Mouse (Mus musculus) lung, postnatal 10 days (tissue): Measurements from ENCODE around the gene Bach2.

ENCODE experiments used
- DNase-seq: peaks from one replicate; pipeline ENCODE4 v3.0.0; 2021

Bach2 gene

DNA sequence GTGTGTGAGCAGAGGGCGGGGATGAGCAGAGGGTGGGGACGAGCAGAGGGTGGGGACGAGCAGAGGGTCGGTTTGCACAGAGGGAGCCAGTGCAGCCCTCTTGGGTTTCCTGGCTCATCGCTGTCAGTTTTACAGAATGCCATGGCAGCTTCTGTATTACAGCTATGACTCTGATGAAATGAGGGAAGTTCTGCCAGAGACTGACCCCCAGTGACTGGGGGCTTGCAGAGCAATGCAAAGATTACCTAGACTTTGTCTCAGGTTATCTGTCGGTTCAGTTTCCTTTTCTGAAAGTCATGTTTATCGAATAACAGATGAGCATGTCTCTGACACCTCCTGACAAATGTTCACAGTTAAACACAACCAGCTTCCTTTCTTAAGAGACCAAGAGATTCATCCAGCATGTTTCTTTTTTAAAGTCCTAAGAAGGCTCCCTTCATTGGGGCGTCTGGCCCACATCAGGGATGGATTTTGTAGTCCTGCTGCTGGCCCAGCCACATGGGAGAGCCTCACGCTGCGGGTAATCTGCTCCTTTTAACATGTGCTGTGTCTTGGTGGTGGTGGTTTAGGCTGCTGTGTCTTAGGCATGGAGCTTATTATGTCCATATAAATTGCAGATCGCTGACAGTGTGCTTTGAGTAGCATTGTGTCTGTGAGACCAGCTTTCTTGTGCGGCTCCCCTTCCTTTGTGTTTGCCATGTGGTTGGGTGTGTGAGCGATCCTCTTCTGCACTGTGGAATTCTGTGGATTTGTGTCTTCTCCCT, 126.7 kb downstream of the Bach2 start:
- no peak for DNase-seq

DNA sequence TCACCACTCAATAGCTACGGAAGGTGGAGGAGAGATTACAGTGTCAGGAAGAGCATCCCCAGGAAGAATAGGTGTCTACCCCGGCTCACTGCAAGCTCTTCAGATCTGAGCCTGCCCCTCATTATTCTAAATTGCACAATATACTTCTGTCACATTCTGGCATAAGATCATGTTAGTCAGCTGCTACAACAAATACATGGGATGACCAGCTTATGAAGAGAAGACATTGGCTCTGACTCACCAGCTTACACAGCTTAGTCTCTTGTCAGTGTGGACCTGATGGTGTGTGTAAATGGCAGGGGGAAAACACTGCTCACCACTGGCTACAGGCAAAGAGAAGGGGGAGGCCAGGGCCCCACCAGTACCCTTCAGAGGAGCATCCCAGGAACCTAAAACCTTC, 127.6 kb downstream of the Bach2 start:
- no peak for DNase-seq

DNA sequence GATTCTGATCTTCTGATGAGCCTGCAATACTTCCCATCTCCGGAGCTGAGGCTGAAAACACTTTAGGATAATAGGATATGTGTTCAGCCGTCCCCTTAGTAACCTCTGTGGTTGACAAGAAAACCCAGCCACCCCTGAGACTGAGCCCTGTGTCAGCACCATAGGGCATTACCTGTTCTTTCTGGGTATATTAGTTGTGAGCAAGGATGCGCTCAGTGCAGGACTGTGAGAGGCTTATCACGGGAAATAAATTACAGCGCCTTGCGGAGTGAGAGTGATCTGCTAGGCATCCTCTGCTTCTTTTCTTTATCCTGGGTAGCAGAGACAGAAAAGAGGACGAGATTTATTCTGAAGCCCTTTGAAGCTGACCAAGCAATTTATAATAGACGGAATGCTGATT, 129.7 kb downstream of the Bach2 start:
- DNase-seq, result no peak

GRCm38 (mm10) chr4:32373085-32373484, 134.5 kb downstream of the Bach2 start:
- no peak for DNase-seq

GRCm38 (mm10) chr4:32373527-32373926, 134.9 kb downstream of the Bach2 start:
- DNase-seq, result no peak

DNA sequence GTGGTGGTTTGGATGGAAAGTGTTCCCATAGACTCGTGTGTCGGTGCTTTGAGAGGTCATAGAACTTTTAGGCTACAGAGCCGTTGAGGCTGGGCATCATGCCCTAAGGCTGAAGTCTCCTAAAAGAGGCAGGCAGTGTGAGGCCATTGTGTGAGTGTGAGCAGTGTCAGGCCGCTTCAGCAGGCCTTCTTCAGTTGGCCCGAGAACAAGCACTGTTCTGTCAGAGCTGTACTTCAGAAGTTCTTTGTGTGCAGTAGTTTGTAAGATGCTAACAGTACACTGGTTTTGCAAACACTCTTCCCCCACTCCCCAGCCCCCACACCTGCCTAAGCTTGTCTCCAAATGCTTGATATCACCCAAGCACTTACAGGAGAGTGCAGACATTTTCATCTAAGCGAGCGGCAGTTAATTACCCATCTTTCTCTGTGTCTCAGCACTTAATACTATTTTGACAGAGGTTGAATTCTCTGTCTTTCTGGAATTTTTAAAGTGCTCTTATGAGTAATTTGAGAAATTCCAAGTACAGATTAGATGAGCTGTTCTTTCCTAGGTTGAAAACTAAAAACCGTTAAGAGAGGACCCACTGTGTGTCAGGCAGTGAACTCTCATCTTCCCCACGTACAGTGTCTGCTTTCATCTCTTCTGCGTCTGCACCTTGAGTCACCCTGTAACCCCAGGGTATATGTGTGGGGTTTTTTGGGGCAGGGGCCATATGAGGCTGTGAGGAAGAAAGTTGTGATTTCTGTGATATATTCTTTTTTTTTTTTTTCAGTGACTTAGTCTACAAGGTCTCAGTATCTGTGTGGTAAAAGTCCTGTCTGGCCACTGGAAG, 136.4 kb downstream of the Bach2 start:
- no peak for DNase-seq

DNA sequence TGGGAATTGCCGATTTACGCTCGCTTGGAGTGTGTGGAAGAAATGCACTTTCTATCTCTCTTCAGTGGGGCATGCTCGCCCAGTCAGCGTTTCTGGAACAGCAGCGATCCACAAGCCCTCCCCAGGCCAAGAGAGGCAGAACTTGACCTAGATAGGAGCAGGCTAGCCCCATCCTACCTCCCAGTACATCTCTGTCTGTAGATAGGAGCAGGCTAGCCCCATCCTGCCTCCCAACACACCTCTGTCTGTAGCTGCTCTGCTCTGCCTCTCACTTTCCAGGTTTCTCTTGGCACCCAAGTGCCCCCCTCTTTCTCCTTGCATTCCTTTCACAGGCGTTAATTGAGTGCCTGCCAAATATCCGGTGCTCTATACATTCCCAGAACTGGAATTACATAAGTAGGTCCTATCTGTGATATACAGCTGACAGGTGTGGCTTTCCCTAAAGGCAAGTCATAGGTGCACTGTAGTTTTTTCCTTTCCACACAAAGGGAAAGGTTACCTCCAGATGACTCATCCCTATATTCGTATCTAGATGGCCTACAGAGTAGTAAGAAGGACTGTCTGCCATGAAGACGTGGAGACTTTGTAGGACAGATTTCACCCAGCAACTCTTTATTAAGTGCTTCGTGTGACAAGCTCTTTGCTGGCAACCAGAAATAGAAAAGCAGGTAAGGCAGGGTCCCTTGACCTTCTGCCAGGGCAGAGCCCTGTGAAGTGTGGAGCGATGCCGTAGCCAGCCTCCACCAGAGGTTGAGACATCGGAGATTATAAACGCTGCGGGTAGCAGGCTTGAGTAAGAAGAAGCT, 137.3 kb downstream of the Bach2 start:
- DNase-seq, result no peak

- DNase-seq, result no peak
Observed at GRCm38 (mm10) chr4:32376527-32376948, 137.9 kb downstream of the Bach2 start.

DNA sequence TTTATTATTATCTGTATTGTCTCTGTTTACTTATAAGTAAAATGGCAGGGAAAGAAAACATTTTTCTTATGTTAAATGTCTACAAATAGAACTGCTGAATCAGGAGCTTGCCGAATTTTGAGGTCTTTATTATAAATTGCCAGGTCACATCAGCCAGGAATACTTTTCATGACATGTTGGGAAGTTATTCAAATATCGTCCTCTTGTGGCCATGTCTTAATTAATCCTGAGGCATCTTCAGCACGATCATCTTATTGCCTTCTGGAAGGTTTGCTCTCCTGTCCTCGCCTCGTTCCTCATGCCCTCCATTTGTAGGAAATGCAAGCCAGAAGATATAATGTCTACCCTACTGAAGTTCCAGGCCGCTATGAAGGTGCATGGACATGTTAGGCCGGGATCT, 140.5 kb downstream of the Bach2 start:
- DNase-seq, result no peak

DNA sequence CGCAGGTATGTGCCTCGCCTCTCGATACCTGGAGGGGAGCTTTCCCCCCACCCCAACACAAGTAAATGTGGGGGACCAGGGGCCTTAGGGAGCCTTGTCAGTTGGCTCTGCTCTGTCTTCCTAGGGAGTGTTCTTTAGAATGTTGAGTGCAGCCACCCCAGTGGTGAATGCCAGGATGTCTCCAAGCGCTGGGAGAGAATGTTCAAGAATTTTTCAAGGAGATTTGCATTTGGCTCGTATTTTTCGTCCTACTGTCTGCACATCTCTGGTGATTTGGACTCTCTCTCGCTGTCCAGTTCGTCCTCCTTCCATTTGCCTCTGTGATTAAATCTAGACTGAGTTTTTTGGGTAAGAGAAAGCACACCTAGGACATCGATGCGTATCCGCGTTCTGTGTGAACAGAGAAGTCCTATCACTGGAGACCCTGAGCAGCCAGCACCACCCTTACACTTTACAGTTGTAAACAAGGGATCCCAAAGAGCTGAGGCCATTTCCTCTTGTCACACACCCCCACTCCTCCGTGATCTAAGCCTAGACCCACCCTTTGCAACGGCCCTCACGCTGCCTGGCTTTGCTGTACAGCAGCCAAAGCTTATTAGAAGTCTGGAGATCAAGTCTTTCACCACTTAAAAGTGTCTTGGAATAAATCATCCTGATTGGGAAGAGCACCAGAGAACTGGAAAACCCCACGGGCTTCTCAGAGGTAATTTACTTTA, 143.2 kb downstream of the Bach2 start:
- peak; percentile 80 for DNase-seq

GRCm38 (mm10) chr4:32385121-32385520, 146.5 kb downstream of the Bach2 start:
- DNase-seq, result peak; percentile 65

DNA sequence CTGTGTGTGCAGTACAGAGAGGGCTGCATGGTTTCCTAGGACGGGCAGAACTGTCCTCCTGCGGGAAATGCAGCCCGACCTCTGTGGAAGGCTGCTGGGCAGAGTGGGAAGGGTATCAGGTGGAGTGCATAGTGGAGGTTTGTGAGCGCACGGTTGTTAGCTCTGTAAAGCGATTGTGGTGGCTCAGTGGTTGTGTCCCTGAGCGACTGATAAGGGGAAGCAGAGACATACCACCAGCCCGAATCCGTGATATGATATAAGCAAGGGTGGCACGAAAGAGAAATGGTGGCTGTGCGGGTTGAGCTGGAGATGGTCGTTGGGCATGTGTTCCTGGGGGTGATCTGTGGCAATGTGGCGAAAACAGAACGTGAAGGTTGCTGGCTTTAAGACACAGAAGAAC, 147.0 kb downstream of the Bach2 start:
- no peak for DNase-seq

GRCm38 (mm10) chr4:32386346-32386745, 147.7 kb downstream of the Bach2 start:
- DNase-seq, result peak; percentile 56

DNA sequence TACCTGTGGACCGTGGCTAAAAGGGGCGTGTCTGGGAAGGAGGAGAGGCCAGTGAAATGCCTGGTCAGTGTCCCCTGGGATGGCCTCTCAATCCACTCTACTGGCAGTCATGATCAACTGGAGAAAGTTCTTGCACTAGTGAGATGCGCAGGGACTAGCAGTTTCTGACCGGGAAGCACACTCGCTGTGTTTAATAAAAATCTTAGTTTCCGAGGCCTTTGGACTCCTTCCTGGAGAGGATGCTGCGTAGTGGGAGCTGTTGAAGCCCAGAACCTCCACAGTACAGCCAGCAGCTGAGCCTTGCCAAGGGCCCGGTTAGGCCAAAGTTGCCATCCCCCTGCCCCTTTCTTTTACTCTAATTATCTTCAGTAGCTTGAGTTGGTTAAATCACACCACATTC, 148.3 kb downstream of the Bach2 start:
- peak; percentile 58 for DNase-seq

DNA sequence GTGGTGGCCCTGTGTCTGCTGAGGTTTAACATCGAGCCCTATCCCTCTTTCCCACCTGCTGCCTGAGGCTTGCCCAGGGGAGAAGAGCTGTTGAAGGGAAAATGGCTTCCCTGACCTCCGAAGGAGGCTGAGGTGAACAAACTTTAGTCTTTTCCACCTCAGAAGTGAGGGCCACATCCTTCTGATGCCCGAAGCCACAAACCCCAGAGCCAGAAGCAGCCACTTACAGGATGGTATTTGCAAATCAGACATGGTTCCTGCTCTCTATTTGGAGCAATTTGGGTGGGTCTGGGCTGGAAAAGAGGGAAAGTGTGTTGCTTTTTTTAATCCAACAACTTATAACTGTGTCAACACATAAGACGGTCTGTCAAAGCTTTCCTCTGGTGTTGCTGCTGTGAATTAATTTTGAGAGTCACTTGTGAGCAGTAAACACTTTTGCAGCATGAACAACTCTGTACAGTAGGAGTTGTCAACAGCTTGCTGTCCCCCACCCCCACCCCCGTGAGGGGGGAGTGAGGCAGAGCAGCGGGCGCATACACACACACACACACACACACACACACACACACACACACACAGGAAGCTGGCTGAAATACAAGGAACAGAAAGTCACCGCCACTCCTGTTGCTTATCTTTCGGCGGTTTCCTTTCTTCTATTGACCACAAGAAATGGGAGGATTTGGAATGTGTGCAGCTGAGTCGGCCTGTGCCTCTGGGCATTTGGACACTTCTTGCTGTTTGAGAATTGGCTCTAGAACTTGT, 149.1 kb downstream of the Bach2 start:
- DNase-seq, result peak; percentile 93

GRCm38 (mm10) chr4:32388564-32388963, 150.0 kb downstream of the Bach2 start:
- no peak for DNase-seq

GRCm38 (mm10) chr4:32389107-32389800, 150.7 kb downstream of the Bach2 start:
- DNase-seq, result no peak

GRCm38 (mm10) chr4:32391260-32391659, 152.7 kb downstream of the Bach2 start:
- DNase-seq, result no peak

- DNase-seq, result no peak
Observed at GRCm38 (mm10) chr4:32393226-32393625, 154.6 kb downstream of the Bach2 start.

- no peak for DNase-seq
Observed at GRCm38 (mm10) chr4:32393951-32394350, 155.3 kb downstream of the Bach2 start.

DNA sequence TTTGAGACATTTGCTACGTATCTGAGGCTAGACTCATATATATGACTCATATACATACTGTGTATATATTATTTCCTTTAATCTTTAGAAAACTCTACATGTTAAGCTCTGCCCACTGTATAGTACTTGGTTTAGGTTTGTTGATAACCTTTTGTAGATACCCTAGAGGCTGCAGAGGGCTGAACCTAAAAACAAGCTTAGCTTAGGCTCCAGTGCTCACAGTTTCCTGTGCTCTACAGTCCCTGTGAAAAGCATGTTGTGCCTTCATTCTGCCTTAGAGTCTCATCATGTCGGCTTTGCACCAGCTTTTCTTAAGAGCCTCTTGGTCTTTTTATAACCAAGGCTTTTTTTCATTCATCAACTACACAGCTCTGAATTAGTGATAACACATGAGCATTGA, 156.2 kb downstream of the Bach2 start:
- DNase-seq, result no peak
